Mouse (Mus musculus) right cerebral cortex, postnatal 10 days (tissue): ENCODE measurements around the gene Ifnar2.

Experiments used
- DNase-seq, 2 experiments: peaks; one replicate each; pipeline ENCODE4 v3.0.0; 2021; ENCODE audit warnings: low spot score in 2 of 2

Ifnar2 gene

GRCm38 (mm10) chr16:91372577-91373472 lies at the start of gene Ifnar2:
Gene Ifnar2 (plus strand): TSS chr16:91372783.
- peak; percentile 88 to 90 for DNase-seq

- DNase-seq: no peak
Measured at GRCm38 (mm10) chr16:91327605-91328004, 45.0 kb upstream of the Ifnar2 start.

GRCm38 (mm10) chr16:91328922-91329321 lies 43.7 kb upstream of the Ifnar2 start:
- no peak for DNase-seq

- DNase-seq: no peak
Measured at GRCm38 (mm10) chr16:91330496-91330895, 42.1 kb upstream of the Ifnar2 start.

- no peak for DNase-seq
Measured at GRCm38 (mm10) chr16:91331153-91331552, 41.4 kb upstream of the Ifnar2 start.

- no peak for DNase-seq
Measured at GRCm38 (mm10) chr16:91332880-91333279, 39.7 kb upstream of the Ifnar2 start.

- no peak for DNase-seq
Measured at GRCm38 (mm10) chr16:91334190-91334893, 38.2 kb upstream of the Ifnar2 start.

- DNase-seq: no peak
Measured at GRCm38 (mm10) chr16:91336753-91337152, 35.8 kb upstream of the Ifnar2 start.

- DNase-seq: no peak
Measured at GRCm38 (mm10) chr16:91337480-91337879, 35.1 kb upstream of the Ifnar2 start.

- DNase-seq: no peak
Measured at GRCm38 (mm10) chr16:91346491-91346890, 26.1 kb upstream of the Ifnar2 start.

GRCm38 (mm10) chr16:91347491-91348263 lies 24.9 kb upstream of the Ifnar2 start:
- DNase-seq: no peak

GRCm38 (mm10) chr16:91348264-91348565 lies 24.4 kb upstream of the Ifnar2 start:
- no peak for DNase-seq

- peak; percentile 43 to 55 for DNase-seq
Measured at GRCm38 (mm10) chr16:91348588-91349330, 23.8 kb upstream of the Ifnar2 start.

GRCm38 (mm10) chr16:91352084-91352562 lies 20.5 kb upstream of the Ifnar2 start:
- DNase-seq: peak; percentile 82 to 88

GRCm38 (mm10) chr16:91352749-91353148 lies 19.8 kb upstream of the Ifnar2 start:
- no peak for DNase-seq

- no peak for DNase-seq
Measured at GRCm38 (mm10) chr16:91353177-91353576, 19.4 kb upstream of the Ifnar2 start.

- DNase-seq: no peak
Measured at GRCm38 (mm10) chr16:91353638-91354037, 18.9 kb upstream of the Ifnar2 start.

- DNase-seq: no peak
Measured at GRCm38 (mm10) chr16:91354599-91354998, 18.0 kb upstream of the Ifnar2 start.

- DNase-seq: peak; percentile 50 to 55
Measured at GRCm38 (mm10) chr16:91355160-91355559, 17.4 kb upstream of the Ifnar2 start.

GRCm38 (mm10) chr16:91356760-91357525 lies 15.6 kb upstream of the Ifnar2 start:
- no peak for DNase-seq

GRCm38 (mm10) chr16:91357526-91357900 lies 15.1 kb upstream of the Ifnar2 start:
- DNase-seq: no peak
